Mouse (Mus musculus) left cerebral cortex, postnatal 4 days (tissue): Measurements from ENCODE around the gene Fbxo44. TPM values are rescaled to one million over a fixed set of nuclear protein-coding genes. Genes with fewer than 3 reads are reported as not detected.

Experiments
- DNase-seq: peaks from one replicate; pipeline ENCODE4 v3.0.0-alpha.2; 2022
- intact Hi-C: fragments of 180-260 bp; cut with DNase I; formaldehyde crosslinking; loops from one replicate; pipeline ENCODE4 v1.15.1; 2025
- total RNA-seq, 2 experiments: library from RNA; stranded (reverse); gene quantifications; 2 replicates each; pipeline ENCODE4 v1.2.3; 2021

The Fbxo44 gene
- total RNA-seq, 2 experiments from 2014 or later, result 56.2 to 66.9 TPM

DNA sequence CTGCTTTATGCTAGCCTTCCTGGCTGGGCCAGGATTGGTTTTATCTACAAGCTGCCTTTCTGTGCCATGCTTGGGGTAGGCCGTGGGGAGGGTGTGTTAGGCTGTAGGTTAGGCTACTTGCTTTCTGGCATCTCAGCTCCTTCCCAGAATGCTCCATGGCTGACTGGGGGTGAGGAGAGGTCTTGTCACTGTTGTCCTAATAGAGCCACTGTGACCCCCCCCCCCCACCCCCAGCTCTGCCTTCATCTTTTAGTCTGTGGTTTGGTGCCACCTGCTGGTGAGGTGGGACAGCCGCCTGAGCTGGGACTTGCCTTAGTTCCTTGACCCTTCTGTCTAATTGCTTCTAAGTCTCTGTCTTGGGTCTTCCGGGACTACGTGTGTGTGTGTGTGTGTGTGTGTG is 6.7 kb upstream of the Fbxo44 start:
- intact Hi-C loops, result no loop called here
- peak; percentile 82 for DNase-seq

DNA sequence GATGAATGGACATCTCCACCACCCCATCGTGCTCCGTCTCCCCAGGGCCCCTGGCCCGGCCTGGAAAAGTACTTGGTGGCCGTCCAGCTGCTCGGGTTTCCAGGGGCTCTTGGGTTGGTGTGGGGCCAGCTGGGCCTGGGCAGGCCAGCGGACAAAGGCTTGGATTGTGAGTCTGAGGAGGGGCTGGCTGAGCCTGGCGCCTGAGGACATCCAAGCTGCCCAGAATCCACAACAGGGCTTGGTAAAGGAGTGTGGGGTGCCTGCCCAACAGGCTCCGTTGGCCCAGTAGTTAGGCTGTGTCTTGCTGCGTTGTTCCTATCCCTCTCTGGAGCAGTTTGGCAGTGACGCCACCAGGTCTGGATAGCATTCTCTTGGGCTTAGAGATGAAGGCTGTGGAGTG is 6.1 kb upstream of the Fbxo44 start:
- intact Hi-C loops, result no loop called here
- DNase-seq, result peak; percentile 86

DNA sequence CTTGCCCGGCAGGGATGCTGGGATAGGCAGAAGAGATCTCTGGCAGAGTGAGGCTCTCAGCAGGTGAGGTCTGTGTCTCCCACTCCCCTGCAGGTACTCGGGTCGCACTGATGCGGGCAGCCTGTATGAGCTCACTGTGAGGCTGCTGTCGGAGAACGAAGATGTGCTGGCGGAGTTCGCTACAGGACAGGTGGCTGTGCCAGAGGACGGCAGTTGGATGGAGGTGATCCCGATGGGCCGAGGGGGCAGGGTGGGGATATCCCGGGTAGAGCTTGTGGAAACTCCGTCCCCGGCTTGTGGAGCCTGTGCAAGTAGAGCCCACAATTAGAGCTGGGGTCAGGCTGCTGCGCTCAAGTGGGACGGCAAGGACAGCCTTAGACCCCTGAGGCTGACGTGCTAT is 5.3 kb upstream of the Fbxo44 start:
- DNase-seq, result no peak
- intact Hi-C loops, result loop anchor here (2.0 kb wide), 1 partner anchor 51 kb away; no protein-coding TSS in a partner anchor

GRCm38 (mm10) chr4:148164461-148164860 is 4.2 kb upstream of the Fbxo44 start:
- no peak for DNase-seq
- intact Hi-C loops, result loop anchor here (2.0 kb wide), 1 partner anchor 50 kb away; no protein-coding TSS in a partner anchor

DNA sequence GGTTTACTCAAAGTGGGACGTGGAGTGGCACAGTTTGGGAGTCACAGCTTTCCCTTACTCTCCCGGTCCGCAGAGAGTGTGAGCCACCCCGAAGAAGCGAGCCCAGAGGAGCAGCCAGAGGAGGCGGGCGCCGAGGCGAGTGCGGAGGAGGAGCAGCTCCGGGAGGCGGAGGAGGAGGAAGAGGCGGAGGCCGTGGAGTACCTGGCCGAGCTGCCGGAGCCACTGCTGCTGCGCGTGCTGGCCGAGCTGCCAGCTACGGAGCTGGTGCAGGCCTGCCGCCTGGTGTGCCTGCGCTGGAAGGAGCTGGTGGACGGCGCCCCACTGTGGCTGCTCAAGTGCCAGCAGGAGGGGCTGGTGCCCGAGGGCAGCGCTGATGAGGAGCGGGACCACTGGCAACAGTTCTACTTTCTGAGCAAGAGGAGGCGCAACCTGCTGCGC is 3.7 kb upstream of the Fbxo44 start:
- intact Hi-C loops, result loop anchor here (2.0 kb wide), 1 partner anchor 49 kb away; no protein-coding TSS in a partner anchor

GRCm38 (mm10) chr4:148159544-148160435 is 492 bp downstream of the Fbxo44 start:
- peak; percentile 97 for DNase-seq
- intact Hi-C loops, result no loop called here

More for the DNA sequence above, 3.7 kb upstream of the Fbxo44 start:
- peak; percentile 82 for DNase-seq

DNA sequence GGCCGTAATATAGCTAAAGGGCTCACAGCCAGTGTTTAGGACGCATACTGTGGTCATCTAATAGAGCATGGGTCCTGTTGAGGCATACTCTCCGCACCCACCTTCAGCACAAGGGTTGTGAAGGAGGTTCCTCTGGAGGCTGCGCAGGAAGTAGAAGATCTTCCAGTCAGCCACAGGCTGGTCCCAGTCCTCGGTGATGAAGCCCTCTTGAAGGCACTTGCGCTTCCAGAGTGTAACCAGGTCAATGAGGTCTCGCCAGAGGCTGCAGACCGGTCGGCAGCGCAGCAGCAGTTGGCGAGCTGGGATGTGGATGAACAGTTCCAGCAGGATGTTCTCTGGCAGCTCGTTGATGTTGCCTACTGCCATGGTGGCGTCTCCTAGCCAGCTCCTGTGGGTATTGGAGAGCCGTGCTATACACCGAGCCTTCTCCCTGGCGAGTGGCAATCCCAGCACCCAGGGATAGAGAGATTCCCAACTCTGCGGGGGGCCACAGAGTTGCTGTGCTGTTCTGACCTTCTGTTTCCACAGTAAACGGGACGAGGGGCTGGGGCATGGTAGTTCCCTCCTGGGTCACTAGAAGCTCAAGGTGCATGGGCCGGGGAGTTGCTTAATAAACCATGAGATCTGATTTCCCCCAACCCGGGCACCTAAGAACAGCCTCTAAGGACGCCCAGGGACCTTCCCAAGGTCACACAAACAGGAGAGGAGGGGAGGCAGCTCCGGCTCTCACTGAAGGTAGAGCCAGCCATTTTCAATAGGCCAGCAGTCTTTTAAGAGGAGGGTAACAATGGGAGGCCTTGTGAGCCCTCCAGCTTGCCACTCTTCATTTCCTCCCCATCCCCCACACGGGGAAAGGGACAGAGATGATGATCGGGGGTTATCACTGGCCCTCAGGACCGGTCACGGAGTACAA is 1.6 kb downstream of the Fbxo44 start:
- intact Hi-C loops, result no loop called here

DNA sequence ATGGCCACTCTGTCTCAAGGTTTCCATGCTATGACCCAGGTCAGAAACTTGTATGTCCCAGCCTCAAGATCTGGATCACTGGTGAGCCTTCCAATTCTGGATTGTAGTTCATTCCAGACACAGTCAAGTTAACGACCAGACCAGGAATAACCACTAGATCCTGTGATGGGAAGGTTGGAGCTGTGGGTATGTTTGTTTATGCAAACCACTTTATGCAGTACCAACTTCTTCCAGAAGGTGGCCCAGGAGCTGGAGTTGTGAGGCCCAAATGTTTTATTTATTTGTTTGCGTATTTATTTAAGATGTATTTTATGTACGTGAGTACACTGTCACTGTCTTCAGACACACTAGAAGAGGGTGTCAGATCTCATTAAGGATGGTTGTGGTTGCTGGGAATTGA is 5.3 kb downstream of the Fbxo44 start:
- intact Hi-C loops, result loop anchor here (5.0 kb wide), 1 partner anchor 38 kb away; no protein-coding TSS in a partner anchor
- DNase-seq, result no peak

More for the DNA sequence above, 1.6 kb downstream of the Fbxo44 start:
- DNase-seq, result peak; percentile 55

DNA sequence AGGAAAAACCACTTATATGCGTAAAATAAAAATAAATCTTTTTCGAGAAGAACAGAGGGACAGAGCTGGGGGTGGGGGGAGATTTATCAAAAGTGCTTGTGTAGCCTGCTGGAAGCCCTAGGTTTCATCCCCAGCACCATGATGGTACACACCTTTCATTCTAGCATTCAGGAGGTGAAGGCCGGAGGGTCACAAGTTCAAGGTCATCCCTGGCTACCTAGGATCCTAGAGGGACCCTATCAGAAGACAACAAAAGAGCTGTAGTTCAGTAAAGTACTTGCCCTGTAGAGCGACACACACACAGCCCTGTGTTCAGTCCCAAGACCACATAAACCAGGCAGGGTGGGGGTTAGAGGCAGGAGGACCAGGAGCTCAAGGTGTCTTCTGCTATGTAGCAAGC is 6.3 kb downstream of the Fbxo44 start:
- no peak for DNase-seq
- intact Hi-C loops, result loop anchor here (5.0 kb wide), 1 partner anchor 37 kb away; no protein-coding TSS in a partner anchor

DNA sequence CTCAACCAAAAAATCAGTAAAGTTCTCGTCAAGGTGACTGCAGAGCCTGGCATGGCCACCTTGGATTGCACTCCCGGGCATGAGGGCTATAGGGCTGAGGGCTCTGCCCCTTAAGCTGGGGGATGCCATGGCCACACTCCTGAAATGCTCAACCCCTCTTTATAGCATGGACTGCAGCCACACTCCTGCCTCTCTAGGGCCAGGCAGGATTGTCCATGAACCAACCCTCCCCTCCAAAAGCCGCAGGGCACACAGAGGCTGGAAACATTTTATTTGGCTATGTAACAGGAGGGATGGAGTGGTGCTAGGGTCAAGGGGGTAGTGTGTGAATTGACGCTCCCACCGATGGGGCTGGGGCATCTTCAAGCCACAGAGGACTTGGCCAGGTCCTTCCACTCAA is 7.7 kb downstream of the Fbxo44 start:
- intact Hi-C loops, result loop anchor here (5.0 kb wide), 1 partner anchor 35 kb away; no protein-coding TSS in a partner anchor
- DNase-seq, result no peak

DNA sequence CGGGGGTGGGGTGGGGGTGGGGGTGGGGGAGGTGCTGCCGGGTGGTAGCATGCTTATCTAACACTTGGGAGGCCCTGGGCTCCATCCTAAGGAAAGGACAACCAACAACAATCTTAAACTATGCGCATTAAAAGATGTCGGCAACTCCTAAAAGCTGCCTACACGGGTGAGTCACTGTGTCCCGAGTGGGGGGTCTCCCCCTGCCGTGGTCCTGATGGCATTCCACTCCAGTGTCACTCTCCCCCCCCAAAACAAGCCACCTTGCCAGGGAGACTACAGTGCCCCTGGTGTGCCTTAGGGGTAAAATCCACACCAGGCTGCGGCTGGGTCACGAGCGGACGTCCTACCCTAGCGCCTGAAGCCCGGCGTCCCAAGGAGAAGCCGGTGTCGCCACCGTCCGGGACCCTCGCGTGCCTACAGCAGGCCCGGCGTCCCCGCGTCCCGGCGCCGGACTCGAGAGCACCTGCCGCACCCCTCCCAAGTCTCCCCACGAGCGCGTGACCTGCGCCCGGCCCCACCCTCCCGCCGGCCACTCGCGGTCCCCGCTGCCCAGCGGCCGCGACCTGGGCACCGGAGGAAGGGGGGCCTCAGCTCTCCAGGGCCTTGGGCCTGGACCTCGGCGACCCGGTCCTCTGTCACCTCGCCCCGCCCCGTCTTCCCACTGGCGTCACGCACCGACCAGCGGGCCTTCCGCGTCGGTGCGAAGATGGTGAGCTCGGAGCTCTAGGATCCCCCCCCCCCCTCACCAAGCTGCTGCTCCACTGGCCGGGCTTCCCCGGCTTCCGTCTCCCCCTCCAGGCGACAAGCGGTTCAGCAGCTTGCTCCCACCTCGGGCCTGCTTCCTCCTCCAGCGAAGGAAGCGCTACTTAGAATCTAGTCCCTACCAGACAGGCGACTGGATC is 8.8 kb downstream of the Fbxo44 start, which contains the start of gene Fbxo6:
Gene Fbxo6 (minus strand): TSS at position 874 of the 902 bp plus-strand sequence.
- intact Hi-C loops, result loop anchor here (5.0 kb wide), 1 partner anchor 34 kb away; no protein-coding TSS in a partner anchor
- peak; percentile 89 for DNase-seq

DNA sequence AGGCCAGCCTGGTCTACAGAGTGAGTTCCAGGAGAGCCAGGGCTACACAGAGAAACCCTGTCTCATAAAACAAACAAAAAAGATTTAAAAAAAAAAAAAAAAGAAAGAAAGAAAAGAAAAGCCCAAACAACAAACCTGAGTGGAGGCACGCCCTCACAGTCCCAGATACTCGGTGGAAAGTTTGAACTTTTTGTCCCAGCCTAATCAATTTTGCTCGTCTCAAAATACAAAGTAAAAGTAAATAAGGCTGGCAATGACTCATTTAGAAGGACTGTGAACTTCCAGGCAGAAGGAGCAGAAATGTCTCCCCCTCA is 9.4 kb downstream of the Fbxo44 start:
- DNase-seq, result no peak
- intact Hi-C loops, result loop anchor here (5.0 kb wide), 1 partner anchor 34 kb away; no protein-coding TSS in a partner anchor

DNA sequence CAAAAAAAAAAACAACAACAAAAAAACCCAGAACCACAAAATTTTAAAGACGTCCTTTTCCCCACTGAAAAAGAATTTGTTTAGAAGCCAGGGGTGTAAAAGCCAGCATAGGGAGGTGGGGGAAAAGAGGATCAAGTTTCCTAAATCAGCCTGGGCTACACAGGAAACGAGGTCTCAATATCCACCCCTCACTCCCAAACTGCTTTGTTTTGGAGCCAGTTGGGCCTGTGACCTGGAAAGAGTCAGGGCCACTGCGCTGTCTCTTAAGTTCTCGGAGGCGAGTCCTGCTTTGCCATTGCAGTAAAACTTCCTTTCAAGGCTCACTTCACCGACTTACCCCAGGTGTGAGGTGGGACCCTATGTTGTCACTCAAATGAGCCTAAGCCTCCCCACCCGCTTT is 10.0 kb downstream of the Fbxo44 start:
- intact Hi-C loops, result loop anchor here (5.0 kb wide), 1 partner anchor 33 kb away; no protein-coding TSS in a partner anchor

GRCm38 (mm10) chr4:148149540-148149939 is 10.7 kb downstream of the Fbxo44 start:
- intact Hi-C loops, result no loop called here
- no peak for DNase-seq

More for the DNA sequence above, 10.0 kb downstream of the Fbxo44 start:
- DNase-seq, result no peak

- intact Hi-C loops, result no loop called here
- DNase-seq, result no peak
These were observed 12.6 kb downstream of the Fbxo44 start for GRCm38 (mm10) chr4:148147714-148148113.

DNA sequence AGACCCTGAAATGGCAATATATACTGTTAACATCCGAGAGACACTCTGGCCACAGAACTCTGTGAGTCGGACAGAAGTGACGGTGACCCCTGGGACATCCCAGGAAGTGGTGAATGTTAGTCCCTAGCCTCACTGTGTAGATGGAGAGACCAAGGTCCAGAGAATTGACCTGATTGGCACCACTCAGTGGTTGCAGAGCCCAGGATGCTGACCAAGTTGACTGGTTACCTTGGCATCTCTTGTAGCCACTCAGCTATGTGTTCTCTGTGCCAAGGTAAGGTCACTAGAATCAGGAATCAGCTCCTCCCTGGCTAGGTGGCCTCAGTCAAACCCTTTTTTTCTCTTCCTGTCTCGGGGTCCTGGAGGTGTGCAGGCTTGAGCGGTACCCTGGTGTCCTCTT is 16.6 kb downstream of the Fbxo44 start:
- no peak for DNase-seq
- intact Hi-C loops, result no loop called here

DNA sequence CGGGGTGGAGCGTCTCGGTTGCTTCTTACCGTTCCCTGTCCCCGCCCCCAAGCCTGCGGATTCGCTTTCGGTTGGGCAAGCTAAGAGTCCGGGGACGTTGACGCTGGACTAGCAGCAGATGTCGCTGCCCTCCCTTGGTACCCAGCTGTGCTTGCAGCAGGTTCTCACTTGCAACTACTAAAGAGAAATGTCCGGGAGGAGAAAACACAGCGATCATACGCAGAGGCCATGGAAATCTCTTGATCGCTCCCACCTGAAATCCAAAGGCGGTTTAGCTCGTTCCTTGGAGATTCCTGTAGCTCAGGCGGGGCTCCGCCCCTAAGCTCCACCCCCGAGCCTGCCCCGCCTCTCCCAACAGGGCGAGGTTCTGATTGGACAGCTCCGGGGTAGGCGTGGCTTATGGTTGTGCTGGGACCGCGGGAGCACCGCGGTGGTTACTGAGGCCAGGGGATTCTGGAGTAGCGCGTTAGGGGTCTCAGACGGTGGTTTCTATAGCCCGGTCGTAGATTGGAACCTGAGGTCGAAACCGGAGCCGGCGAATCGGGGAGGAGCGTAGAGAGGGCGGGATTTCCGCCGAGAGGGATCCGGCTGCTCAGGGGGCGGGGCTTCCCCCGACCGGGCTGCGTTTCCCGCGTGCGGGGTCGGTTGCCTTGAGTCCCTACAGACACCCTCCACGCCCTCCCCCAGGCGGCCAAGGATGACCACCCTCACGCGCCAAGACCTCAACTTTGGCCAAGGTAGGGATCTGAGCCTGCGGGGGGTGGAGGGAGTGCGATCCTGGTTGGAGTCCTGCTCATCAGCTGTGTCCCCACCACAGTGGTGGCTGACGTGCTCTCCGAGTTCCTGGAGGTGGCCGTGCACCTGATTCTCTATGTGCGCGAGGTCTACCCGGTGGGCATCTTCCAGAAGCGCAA is 19.9 kb downstream of the Fbxo44 start:
- intact Hi-C loops, result no loop called here
- DNase-seq, result peak; percentile 95

DNA sequence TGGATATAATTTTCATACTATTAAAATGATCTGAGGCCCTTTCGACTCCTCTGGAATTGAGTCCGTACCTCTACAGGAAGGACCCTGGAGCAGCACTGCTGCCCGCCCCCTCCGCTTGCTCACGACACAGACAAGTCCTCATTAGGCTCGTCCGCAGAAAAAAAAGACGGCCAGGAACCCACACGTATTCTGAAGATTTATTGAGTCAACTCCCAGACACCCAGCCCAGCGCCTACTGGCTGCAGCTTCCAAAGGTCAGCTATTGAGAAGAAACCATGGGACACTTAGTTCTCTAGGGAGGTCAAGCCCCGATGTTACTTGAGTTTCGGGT is 20.6 kb downstream of the Fbxo44 start:
- intact Hi-C loops, result no loop called here
- no peak for DNase-seq

- peak; percentile 54 for DNase-seq
- intact Hi-C loops, result no loop called here
These were observed 22.8 kb downstream of the Fbxo44 start for GRCm38 (mm10) chr4:148137503-148137902.
